Comparison of ENCODE assay signal across 36 mouse cellular contexts in genomic region chr19:10379978-10380377, GRCm38 (mm10). TPM values are rescaled to one million over a fixed set of nuclear protein-coding genes. Genes with fewer than 3 reads are reported as not detected.
"Had no signal": no experiment of that assay in that cellular context is flagged by ENCODE, and none has a peak within 500 bp of the region (broad histone marks: within the 10 kb centered on the region; RNA-seq: fewer than 3 reads in every experiment).

No protein-coding gene starts in this region.

- H3K4me3 ChIP-seq: limb, embryonic 10.5 days; limb, embryonic 12.5 days; limb, embryonic 13.5 days; limb, embryonic 15.5 days; liver, embryonic 12.5 days; liver, embryonic 13.5 days; liver, embryonic 15.5 days; lung, embryonic 15.5 days; megakaryocyte, embryonic 14.5 days; midbrain, embryonic 10.5 days; midbrain, embryonic 12.5 days; midbrain, embryonic 13.5 days; midbrain, embryonic 15.5 days; myocyte; neural tube, embryonic 12.5 days had no signal

- DNase-seq: left cerebral cortex, postnatal 4 days; liver; liver, embryonic 13.5 days; liver, postnatal 0 days; lung, adult 18-20 months; lung, adult 2 months; lung, embryonic 14.5 days; lung, postnatal 10 days; lung, postnatal 14 days; lung, postnatal 36 days; lung, postnatal 4 days; midbrain, embryonic 14.5 days had no signal

- H3K27me3 ChIP-seq: midbrain, embryonic 13.5 days; midbrain, embryonic 15.5 days; neural tube, embryonic 12.5 days had no signal

- H3K4me1 ChIP-seq: limb, embryonic 13.5 days; liver, embryonic 12.5 days; liver, embryonic 13.5 days; liver, embryonic 15.5 days; neural tube, embryonic 12.5 days had no signal

- H3K27ac ChIP-seq: limb, embryonic 10.5 days; limb, embryonic 12.5 days; limb, embryonic 13.5 days; limb, embryonic 15.5 days; liver, embryonic 12.5 days; liver, embryonic 13.5 days; liver, embryonic 14.5 days; liver, embryonic 15.5 days; lung, embryonic 15.5 days; macrophage; midbrain, embryonic 10.5 days; midbrain, embryonic 12.5 days; midbrain, embryonic 13.5 days; midbrain, embryonic 15.5 days; neural tube, embryonic 12.5 days had no signal

- H3K4me2 ChIP-seq: limb, embryonic 12.5 days; limb, embryonic 13.5 days; limb, embryonic 15.5 days; liver, embryonic 11.5 days; liver, embryonic 12.5 days; liver, embryonic 13.5 days; liver, embryonic 15.5 days; lung, embryonic 14.5 days; lung, embryonic 15.5 days; midbrain, embryonic 11.5 days; midbrain, embryonic 12.5 days; midbrain, embryonic 13.5 days; midbrain, embryonic 15.5 days; neural tube, embryonic 12.5 days had no signal

- H3K9me3 ChIP-seq: limb, embryonic 10.5 days; limb, embryonic 15.5 days; liver, embryonic 12.5 days; liver, embryonic 13.5 days; liver, embryonic 15.5 days; lung, embryonic 15.5 days; midbrain, embryonic 10.5 days; midbrain, embryonic 12.5 days; midbrain, embryonic 13.5 days; midbrain, embryonic 15.5 days; neural tube, embryonic 12.5 days had no signal

- H3K9ac ChIP-seq: limb, embryonic 12.5 days; limb, embryonic 13.5 days; limb, embryonic 15.5 days; liver, embryonic 12.5 days; liver, embryonic 13.5 days; liver, embryonic 14.5 days; liver, embryonic 15.5 days; liver, postnatal 0 days; lung, embryonic 14.5 days; lung, embryonic 15.5 days; midbrain, embryonic 12.5 days; midbrain, embryonic 13.5 days; midbrain, embryonic 15.5 days; neural tube, embryonic 12.5 days had no signal

- ATAC-seq: liver, embryonic 12.5 days; liver, postnatal 0 days; lung, postnatal 0 days; midbrain, embryonic 13.5 days; midbrain, embryonic 15.5 days; midbrain, embryonic 16.5 days had no signal

- H3K36me3 ChIP-seq: limb, embryonic 10.5 days; limb, embryonic 12.5 days; limb, embryonic 13.5 days; limb, embryonic 15.5 days; liver, embryonic 12.5 days; liver, embryonic 13.5 days; liver, embryonic 15.5 days; lung, embryonic 15.5 days; midbrain, embryonic 10.5 days; midbrain, embryonic 12.5 days; midbrain, embryonic 13.5 days; midbrain, embryonic 15.5 days; neural tube, embryonic 12.5 days had no signal

RNA-seq across cellular contexts. Expression of gene Syt7, which starts 8.9 kb away (rescaled TPM):
- total RNA-seq: megakaryocyte progenitor cell, adult 5-6 weeks; megakaryocyte, adult 5-6 weeks; megakaryocyte-erythroid progenitor cell, adult 5-6 weeks; monocyte, adult 5-6 weeks had no signal
- polyA plus RNA-seq: macrophage had no signal
